Mouse (Mus musculus) liver (tissue): Measurements from ENCODE around the gene Agbl2.
"Not testable (repeated sequence)": the region's sequence is repeated elsewhere in the genome, so short reads cannot be mapped to it uniquely, and the experiment has no call there.

Experiments
- DNase-seq: peaks from one replicate; pipeline ENCODE4 v3.0.0-alpha.2; 2020; ENCODE audit warnings: mixed read lengths

Gene Agbl2

DNA sequence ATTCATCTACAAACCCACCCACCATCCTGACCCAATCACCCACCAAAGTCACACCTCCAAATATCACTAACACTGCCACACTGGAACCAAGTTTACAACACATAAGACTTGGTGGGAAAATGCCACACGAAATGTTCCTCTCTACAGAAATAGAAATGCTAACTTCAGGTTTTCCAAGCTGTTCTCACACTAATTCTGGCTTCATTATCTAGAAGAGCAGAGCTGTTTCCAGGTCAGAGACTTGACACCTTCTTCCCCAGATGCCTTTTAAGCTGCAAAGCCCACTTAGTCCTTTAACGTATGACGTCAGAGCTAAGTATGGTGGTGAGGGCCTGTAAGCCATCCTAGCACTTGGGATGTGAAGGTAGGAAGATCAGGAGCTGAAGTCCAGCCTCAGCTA lies 36.2 kb downstream of the Agbl2 start:
- no peak for DNase-seq

DNA sequence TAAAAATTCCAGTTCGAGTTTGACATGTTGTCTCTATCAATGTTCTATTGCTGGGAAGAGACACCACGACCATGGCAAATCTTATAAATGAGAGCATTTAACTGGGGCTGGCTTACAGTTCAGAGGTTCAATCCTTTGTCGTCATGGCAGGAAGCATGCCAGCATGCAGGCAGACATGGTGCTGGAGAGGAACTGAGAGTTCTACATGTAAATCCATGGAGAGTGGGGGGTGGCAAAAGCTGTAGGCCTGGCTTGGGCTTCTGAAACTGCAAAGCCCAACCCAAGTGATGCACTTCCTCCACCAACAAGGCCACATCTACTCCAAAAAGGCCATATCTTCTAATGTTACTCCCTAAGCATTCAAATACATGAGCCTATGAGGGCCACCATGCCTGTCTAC lies 38.4 kb downstream of the Agbl2 start:
- DNase-seq = no peak

DNA sequence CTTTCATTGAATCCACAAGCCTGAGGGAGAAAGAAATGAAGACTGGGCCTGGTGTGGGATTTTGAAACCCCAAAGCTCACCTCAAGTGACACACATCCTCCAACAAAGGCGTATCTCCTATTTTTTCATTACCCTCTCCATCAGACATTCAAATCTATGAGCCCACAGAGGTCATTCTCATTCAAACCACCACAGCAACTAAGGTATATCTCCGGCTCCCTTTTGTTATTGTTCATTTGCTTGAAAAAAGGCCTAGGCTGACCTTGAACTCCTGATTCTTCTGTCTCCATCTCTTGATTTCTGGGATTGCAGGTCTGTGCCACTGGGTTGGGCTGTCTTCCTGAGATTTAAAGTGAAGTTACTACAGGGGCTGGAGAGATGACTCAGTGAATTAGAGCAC lies 40.5 kb downstream of the Agbl2 start:
- DNase-seq = no peak

DNA sequence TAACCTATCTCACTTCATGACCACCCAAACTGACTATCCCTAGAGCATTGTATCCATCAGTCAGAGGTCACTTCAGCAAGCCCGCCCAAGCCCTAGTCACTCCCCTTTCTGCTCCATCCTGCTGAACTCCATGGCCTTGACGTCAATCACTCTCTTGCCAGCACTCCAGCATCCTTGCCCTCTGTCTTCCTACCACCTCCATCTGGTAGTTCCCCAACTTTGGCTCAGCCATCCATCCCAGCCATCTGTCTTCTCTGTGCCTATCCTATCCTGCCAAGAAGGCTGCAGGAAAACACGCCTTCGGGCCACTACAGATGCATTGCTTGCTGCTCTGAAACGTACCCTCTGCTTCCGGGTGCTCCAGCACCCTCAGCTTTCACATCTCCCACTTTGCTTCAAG lies 41.3 kb downstream of the Agbl2 start:
- no peak for DNase-seq

DNA sequence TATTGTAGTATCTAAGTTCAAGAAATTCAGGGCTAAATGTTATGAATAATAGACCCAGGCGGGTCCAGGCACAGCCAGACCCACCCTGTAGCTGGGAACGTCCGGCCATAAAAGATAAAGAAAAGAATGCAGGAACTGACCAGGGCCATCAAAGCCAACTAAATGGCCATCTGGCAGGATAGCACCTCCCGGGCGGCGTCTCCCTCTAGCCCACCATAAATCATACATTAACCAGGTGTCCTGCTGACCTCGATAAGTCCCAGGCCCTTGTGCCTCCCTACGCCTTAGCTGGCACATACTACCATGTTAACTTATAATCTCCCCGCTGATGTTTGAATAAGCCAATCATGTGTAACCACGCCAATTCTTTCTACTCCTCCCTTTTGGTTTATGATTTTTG lies 42.0 kb downstream of the Agbl2 start:
- DNase-seq = not testable (repeated sequence)

DNA sequence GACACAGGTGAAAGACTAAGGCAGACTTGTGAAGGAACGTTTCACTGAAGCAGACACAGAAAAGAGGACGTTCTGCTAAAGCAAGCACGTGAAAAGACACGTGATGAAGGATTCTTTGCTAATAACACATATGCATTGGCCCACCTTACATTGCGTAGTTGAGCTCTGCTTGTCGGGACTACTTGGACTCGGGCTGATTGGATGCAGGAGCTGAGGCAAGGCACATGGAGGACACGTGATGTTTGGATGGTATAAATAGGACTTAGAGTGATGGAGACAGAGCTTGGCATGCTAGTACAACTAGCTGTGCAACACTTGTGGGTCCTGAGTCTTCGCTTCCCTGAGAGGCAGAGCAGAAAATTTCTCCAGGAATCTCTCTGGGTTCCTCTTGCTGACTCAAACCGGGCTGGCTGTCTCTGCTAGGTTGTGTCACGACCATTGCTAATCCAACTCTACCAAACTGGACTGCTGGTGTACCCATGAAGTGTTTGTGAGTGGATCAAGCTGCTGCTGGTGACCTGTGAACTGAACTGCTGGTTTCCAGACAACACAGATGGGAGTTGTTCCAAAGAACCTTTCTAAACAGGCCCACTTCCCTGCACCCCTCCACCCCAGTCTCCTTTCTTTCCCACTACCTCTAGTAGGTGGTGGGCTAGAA lies 43.1 kb downstream of the Agbl2 start:
- DNase-seq = no peak

DNA sequence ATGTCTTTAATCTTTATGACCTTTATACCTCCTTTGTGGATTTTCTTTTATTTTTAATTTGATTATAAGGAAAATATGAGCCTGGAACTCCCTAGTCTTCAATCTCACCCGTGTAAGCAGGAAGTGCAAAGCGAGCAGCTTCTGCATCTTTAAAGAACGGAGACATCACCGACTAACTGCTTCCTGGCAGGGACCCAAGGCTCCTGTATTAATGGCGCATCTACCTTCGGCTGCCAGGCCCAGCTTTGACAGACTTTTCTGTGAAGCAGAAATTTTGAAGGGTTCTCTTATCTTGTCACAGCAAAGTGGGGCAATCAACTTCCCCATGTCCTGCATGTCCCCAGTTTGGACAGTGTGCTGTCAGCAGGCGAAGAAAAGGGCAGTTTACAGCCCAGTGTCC lies 46.2 kb downstream of the Agbl2 start:
- no peak for DNase-seq

DNA sequence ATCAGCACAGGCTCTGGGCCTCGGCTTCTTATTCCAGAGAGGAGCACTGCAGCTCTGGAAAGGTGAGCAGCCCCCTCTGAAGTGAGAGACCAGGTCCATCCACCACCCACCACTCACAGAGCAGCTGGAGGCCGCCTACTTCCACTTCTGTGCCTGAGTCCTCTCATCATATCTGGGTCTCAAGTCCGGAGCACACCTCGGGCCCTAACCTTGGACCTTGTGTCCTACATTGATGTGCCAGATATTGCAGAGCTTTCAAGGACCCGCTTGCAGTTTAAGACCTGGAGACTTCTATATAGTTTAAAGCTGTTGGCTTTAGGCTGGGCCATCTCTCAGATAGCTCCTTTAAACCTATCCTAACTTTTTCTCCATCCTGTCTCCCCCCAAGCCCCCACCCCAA lies 51.0 kb downstream of the Agbl2 start:
- DNase-seq = no peak

DNA sequence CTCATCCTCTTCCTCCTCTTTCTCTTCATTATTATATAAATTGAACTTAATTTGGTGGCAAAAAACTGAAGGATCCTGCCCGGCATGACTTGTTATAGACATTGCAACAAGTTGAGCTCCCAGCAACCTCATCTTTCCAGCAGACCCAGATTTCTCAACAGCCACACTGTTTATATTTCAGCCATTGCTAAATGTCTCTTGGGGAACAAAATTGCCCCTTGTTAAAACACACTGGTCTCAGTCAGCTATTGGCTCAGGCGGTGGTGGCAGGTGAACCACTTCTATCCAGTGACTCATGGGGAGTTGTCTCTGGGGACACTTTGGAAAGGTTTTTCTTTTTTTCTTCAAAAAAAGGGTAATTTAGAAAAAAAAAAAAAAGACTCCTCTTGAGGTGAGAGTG lies 56.1 kb downstream of the Agbl2 start:
- no peak for DNase-seq

DNA sequence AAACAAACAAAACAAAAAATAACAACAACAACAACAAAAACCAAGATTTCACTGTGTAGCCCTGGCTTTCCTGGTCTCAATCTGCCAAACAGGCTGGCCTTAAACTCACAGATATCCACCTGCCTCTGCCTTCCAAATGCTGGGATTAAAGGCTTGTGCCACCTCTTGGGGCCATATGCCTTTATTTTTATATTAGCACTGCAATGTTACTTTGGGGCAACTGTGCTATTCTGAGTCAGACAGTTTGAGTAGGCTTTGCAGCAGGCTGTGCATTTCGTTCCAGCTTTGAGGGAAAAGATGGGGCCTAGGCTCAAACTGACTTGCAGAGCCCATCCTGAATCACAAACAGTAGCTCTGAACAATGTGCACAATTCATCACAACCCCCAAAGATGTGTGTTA lies 61.1 kb downstream of the Agbl2 start:
- DNase-seq = no peak

DNA sequence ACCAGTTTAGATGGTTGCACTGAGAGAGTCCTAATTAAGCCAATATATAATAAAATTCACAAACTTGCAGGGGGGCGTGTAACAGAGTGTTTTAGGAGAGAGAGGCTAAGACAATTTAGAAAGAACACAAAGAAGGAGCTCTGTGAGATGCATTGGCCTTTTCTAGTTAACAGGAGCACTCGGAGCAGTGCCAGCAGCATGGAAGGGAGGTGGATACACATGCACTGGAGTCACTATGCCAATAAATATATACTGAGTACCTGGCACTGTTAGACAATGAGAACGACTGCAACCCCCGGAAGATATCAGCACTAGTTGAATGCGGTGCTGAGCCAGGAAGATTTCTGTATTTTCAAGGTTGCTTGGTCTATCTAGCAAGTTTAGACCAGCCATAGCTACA lies 61.7 kb downstream of the Agbl2 start:
- DNase-seq = no peak

DNA sequence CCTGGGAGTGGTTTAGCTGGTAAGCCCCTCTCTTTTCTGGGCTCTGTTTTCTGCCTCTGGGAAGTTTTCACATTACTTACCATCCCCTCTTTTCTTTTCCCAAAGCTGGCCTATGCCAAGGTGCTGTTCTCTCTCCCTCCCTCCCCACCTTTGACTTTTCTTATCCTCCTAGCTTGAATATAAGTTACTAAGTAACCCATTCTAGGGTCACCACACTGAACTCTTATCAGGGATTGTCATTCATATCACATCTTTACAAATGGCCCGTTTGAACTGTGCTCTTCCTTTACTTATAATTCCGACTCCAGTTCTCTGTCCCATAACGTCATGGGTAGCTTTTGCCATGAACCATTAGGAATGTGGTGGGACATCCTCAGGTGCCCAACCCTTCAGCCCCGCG lies 62.7 kb downstream of the Agbl2 start:
- no peak for DNase-seq

DNA sequence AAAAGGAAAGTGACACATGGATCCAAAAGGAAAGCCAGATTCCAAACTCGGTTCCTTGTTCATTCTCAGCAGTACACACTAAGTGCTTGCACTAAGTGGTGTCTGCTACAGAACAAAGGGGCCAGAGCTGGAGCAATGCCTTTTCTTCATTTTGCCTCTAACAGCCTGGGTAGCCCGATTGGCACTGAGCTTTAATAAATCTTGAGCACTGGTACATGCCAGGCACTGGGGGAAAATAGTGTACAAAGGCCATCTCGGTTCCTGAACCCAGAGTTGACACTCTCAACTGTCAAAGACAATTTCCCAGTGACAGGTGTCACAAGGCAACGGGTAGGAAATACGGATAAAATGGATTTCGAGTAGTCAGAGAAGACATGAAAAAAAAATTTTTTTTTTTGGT lies 63.6 kb downstream of the Agbl2 start:
- no peak for DNase-seq

DNA sequence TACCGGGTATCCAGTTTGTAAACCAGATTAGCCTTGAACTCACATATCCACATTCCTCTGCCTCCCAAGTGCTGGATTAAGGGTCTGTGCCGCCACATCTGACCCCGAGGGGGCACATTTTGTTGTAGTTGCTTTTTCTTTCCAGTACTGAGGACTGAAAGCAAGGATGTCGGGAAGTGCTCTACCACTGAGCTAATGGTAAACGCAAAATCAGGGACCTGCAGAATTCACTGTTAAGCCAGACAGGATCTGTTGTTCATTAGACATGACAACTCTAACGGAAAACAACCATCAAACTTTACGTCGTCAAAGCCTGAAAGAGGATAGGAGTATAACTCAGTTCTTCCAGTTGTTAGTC lies 64.0 kb downstream of the Agbl2 start:
- peak; percentile 9 for DNase-seq

DNA sequence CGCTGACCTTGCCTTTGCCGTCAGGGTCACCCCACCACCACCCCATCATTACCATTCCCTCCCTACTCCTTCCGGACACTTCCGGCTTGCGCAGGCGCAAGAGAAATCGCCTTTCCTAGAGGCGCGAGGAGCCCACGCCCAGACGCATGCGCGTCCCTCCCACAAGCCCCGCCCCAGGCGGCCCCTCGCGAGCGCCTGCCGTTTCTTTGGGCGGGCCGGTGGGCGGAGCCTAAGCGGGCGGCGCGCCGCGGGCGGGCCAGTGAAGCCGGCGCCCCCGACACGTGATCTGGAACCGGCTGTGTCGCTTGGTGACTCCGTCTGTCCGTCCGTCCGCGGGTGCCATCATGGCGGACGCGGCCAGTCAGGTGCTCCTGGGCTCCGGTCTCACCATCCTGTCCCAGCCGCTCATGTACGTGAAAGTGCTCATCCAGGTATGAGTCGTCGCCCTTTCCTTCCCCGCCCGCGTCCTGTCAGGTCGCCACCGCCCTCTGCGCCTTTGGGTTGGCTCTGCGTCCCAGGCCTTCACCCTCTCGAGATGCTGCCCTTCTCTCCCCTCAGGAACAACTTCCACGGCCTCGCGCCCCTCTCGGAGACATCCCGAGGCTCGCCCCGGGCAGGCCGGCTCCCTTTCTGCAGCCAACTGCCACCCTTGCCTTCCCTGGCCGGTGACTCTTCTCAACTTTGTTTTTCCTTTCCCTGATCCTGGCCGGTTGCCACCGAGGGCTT lies 64.6 kb downstream of the Agbl2 start, which contains the start of gene Mtch2:
TSS of gene Mtch2 (plus strand) at position 201 of the 726 bp plus-strand sequence.
- peak; percentile 99 for DNase-seq

DNA sequence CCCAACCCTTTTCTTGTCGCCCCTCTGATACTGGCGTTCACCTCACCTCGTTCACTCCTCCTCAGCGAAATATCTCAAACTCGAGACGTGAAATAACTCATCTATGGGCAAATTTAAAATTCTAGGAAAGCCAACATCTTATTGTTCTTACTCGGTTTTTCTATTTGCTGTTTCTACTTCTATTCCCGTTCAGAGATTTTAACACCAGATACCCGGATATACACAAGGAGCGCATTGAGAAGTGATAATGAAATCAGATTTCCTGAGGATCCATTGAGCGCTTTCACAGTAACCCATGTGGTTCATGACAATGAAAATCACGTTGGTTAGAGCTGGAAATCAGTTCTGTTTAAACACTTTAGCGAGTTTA lies 65.1 kb downstream of the Agbl2 start:
- no peak for DNase-seq

DNA sequence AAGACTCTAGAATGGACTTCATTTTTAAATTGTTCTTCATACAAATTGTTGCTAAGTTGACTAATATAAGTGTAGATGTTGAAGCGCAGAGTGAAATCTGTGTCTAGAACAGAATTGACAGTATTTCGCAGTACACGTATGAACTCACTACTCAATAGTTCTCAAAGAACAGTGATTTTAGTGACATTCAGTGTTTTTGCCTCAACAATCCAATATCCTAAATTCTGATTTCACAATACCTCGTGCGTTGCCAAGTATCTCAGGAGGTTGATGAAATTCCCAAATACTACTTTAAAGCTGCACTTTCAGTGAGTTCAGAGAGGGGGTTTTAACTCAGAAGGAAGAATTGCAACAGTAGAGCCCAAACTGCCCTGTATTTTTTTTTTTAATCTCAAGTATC lies 65.8 kb downstream of the Agbl2 start:
- DNase-seq = no peak

DNA sequence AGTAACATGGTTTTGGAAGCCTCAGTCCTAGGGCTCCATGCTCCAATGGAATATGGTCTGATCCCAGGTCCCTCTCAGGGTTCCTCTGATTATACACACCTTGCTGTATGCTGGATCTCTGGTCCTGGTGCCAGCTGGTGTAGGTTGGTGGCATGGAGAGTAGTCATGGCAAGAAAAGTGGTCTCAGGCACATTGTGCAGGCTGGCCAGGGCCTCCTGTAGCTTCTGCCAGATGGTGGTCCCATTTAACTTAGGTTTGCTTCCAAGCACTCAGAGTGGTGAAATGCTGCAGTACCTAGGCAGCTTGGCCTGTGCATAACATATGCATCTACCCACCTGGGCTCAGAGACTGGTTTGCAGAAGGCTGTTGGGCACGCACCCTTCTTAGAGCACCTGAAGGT lies 67.9 kb downstream of the Agbl2 start:
- DNase-seq = no peak

DNA sequence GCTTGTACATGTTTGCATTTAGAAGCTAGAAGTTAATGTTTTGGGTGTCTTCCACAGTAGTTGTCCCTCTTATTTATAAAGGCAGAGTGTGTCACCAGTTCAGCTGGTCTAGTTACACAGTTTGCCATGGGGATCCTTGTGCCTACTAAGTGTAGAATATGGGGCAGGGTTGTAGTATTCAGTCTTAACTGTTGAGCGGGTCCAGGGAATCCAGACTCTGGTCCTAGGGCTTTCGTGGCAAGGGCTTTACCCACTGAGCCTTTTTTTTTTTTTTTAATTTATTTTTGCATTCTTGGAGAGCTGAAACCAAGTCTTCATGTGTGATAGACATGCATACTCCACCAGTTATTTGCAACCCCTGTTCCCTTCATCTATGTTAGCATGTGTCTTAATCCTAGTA lies 79.0 kb downstream of the Agbl2 start:
- no peak for DNase-seq

DNA sequence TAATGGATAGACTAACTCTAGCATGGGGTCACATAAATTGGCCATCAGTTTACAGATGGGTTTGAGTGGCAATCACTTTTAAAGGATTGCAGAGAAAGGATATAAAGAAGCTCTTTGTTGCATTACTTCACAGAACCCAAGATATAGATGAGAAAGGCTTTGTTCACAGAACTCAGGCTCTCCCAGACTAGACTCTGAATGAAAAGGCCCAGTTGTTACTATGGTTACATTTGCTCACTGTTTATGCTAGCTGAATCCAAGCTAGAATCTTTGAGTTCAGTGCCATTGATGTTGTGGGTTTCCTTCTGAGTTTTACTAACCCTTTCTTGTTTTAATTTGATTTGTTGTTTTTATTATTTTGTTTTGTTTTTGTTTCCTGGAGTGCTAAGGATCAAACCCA lies 81.7 kb downstream of the Agbl2 start:
- no peak for DNase-seq

DNA sequence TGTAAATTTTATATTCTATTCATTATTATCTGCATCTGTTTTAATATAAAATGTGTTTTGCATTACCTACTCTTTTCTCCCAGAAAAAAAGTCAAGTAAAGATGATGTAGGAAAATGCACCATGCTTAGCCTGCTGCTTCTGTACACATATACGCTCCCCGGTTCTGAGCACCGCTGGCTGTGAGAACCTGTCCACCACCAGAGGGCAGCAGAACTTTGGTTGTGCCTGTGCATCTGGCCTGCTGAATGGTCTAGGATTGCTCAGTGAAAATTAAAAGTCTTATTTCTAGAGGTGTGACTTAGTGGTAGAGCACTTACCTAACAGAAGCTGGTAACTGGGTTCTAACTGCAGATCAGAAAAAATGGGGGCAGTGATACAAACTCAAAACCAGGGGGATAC lies 84.0 kb downstream of the Agbl2 start:
- DNase-seq = peak; percentile 88

DNA sequence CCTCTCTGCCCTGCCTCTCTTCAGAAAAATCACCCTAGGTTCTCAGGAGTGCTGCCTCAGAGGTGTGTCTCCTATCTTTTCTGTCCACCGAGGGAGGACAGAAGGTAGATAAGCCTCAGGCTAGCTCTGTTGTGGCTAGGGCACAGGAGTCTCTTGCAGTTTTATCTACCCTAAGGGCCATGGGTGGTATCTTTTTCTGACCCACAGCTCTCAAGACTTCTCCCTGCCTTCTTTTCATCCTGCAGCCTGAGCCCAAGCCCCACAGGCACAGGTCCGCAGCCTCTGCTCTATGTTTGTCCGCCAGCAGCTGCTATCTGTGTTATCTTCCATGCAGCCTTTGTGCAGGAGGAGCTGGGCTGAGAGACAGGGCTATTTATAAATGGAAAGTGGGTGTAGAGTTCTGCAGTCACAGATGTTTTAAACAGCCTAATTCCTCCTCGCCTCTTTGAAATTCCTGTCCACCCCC lies 87.6 kb downstream of the Agbl2 start:
- peak; percentile 78 for DNase-seq

DNA sequence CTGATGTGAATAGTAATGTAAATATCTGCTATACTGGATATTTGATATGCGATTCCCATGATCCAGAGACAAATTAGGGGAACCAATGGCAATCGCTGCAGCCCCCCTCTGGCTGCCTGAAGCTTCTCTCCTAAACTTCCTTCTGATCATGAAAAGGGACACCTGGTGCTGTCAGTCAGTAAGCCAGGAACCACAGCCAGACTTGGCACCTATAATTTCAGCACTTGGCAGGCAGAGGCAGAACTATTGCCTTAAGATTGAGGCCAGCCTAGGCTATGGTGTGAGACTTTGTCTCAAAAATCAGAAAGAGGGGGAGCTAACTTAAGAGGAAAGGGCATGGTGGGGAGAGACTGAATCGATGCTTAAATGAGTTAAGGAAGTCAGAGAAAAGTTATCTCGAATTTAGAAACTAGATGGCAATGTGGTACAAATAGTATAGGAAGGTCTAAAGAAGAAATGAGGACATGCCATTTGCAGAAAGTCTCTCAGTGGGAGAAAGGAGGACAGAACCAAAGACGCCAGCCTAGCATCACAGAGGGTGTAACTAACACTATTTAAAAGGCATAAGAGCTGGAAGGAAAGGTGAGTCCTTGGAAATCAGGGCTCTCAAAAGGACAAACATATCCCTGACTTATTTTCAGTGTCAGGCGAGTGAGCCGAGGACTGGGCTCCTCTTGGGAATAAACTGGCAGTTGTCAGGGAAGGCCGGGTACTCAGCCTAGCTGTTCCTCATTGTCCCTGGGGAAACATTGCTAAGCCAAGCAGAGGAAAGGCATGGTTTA lies 88.8 kb downstream of the Agbl2 start:
- DNase-seq = no peak

DNA sequence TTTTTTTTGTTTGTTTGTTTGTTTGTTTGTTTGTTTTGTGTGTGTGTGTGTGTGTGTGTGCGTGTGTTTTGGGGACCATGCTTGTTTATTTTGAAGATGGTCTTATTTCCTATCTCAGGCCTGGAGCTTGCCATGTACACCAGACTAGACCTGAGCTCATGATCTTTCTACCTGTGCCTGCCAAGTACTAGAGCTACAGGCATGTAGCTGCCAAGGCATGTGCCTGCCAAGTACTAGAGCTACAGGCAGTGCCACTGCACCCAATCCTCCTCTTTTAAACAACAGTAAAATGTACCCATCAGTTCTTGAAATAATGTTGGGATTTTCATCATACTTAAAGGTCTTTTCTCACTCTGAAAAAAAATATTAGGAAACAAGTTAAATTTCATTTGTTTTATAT lies 91.5 kb downstream of the Agbl2 start:
- no peak for DNase-seq
